Mouse (Mus musculus) layer of hippocampus, adult 6 months (tissue): ENCODE results near the gene Samm50. TPM values are rescaled to one million over a fixed set of nuclear protein-coding genes. Genes with fewer than 3 reads are reported as not detected.

Experiments used
- long read RNA-seq, 2 experiments: library from polyadenylated mRNA; unstranded; transcript quantifications; one replicate each; pipeline ENCODE4 v2.0.0; 2019 to 2020
- microRNA-seq: library from miRNA; unstranded; fragments of <30 nt; microRNA quantifications from one replicate; pipeline ENCODE4 v1.2.0, GENCODE M21; 2020
- polyA plus RNA-seq: library from polyadenylated mRNA; unstranded; fragments of <200 nt; fragmentation: Nextera tagmentation; gene quantifications from 2 replicates; pipeline ENCODE4 v1.2.3, GENCODE M21; 2021

Samm50 gene
- 42.2 and 45.9 TPM in 2 replicates for polyA plus RNA-seq
- long read RNA-seq, experiment 1, full-length matches to known transcripts: 160 of 200 reads
- long read RNA-seq, experiment 1, partial matches to known transcripts: 28 of 200 reads
- long read RNA-seq, experiment 1, other reads (novel, unspliced or antisense): 12 of 200 reads
- long read RNA-seq, experiment 2, full-length matches to known transcripts: 592 of 660 reads
- long read RNA-seq, experiment 2, partial matches to known transcripts: 14 of 660 reads
- long read RNA-seq, experiment 2, other reads (novel, unspliced or antisense): 54 of 660 reads

GRCm38 (mm10) chr15:84192058-84192791 lies at the start of gene Samm50:
TSS of gene Samm50 (plus strand) at chr15:84192241.

GRCm38 (mm10) chr15:84167600-84167999 lies 24.4 kb upstream of the Samm50 start, which contains the start of gene Pnpla3:
TSS of gene Pnpla3 (plus strand) at chr15:84167837.

GRCm38 (mm10) chr15:84231721-84232561 lies 39.9 kb downstream of the Samm50 start, which contains the start of gene Parvb:
TSS of gene Parvb (plus strand) at chr15:84232043.

Small RNA genes lying within 50 kb of the gene (microRNA-seq; reads per million reads assigned to microRNA genes)
- gene Mir6392: not detected

Other genes starting within 250 kb of the Samm50 start
- gene Efcab6, start 126.9 kb upstream of the Samm50 start, polyA plus RNA-seq: 2.6 and 3.5 TPM in 2 replicates
- gene Sult4a1, start 86.5 kb upstream of the Samm50 start, polyA plus RNA-seq: 307 and 316 TPM in 2 replicates
- not detected in 2 replicates for gene Pnpla5, start 69.1 kb upstream of the Samm50 start, polyA plus RNA-seq
- gene Pnpla3, start 24.4 kb upstream of the Samm50 start, polyA plus RNA-seq: 0.97 and 1.8 TPM in 2 replicates
- 1.8 and 2.1 TPM in 2 replicates for gene Parvb, start 39.8 kb downstream of the Samm50 start, polyA plus RNA-seq
- 8.2 and 8.8 TPM in 2 replicates for gene Parvg, start 131.8 kb downstream of the Samm50 start, polyA plus RNA-seq